Mouse (Mus musculus): Measurements from ENCODE around the gene Rpe. TPM values are rescaled to one million over a fixed set of nuclear protein-coding genes. Genes with fewer than 3 reads are reported as not detected.

The Rpe gene
- polyA plus RNA-seq, 1 experiment = 0.52 TPM

DNA sequence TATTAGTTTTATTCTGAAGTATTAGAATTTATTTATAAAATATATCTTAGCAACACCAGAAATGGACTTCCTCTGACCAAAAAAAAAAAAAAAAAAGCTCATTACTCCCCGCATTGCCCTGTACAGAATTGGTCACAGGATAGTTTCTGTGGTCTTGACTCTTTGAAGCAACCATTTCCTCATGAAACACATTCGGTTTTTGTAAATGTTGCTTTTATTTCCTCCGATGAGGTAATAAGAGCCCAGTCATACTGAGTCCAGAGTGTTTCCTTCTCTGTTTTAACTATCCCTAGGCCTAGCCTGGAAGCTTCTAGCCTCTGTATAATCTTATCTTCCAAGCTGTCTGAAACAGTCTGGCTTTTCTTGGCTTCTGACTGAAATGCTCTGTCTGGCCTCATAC lies 12.2 kb downstream of the Rpe start:
- H3K4me1 ChIP-seq (ENCODE audit: control insufficient read depth) = no peaks in the 10 kb centered on the region; the same call in 1 of the 2 replicates
- peaks cover 66% of the 10 kb centered on the region for H3K36me3 ChIP-seq (ENCODE audit: control insufficient read depth)
- no peak overlapping the region for H3K4me3 ChIP-seq (replicated peaks)
- no peaks in the 10 kb centered on the region for H3K9me3 ChIP-seq (ENCODE audit: control insufficient read depth, low read length)
- TF ChIP-seq GATA1 (IDR thresholded peaks at IDR 0.05; ENCODE audit: low read length) (no peak), TAL1 (IDR thresholded peaks at IDR 0.05; ENCODE audit: low read length) (no peak)
- no peaks in the 10 kb centered on the region for H3K27me3 ChIP-seq (ENCODE audit: control insufficient read depth)

- H3K4me3 ChIP-seq (replicated peaks) = no peak overlapping the region
Measured at GRCm38 (mm10) chr1:66730581-66730980, 29.9 kb downstream of the Rpe start.

DNA sequence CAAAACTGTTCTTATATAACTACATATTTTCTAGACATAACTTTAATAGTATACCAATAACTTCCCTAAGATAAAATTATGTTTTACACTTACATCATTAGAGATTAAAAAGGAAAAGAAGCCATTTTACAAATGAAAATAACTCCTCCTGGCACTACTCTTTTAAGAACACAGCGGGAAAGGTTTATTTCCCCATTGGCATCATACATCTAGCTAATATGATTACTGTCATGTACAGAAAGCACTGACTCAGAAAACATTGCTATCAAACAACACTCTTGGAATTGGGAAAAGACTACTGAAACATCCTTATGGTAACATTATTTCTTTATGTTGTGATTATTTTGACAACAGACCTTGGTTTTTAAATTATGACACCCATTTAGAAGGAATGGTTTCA lies 68.1 kb downstream of the Rpe start:
- Histone ChIP-seq H3K4me3 (replicated peaks) (no peak overlapping the region), H3K4me1 (ENCODE audit: control insufficient read depth) (no peaks in the 10 kb centered on the region), H3K36me3 (ENCODE audit: control insufficient read depth) (no peaks in the 10 kb centered on the region), H3K27me3 (ENCODE audit: control insufficient read depth) (no peaks in the 10 kb centered on the region), H3K9me3 (ENCODE audit: control insufficient read depth, low read length) (no peaks in the 10 kb centered on the region)
- TF ChIP-seq GATA1 (IDR thresholded peaks at IDR 0.05; ENCODE audit: low read length) (no peak), TAL1 (IDR thresholded peaks at IDR 0.05; ENCODE audit: low read length) (no peak)

More at GRCm38 (mm10) chr1:66730581-66730980, 29.9 kb downstream of the Rpe start:
- Histone ChIP-seq H3K36me3 (ENCODE audit: control insufficient read depth) (peaks cover 13% of the 10 kb centered on the region), H3K9me3 (ENCODE audit: control insufficient read depth, low read length) (no peaks in the 10 kb centered on the region), H3K4me1 (ENCODE audit: control insufficient read depth) (no peaks in the 10 kb centered on the region), H3K27me3 (ENCODE audit: control insufficient read depth) (no peaks in the 10 kb centered on the region)
- TF ChIP-seq TAL1 (IDR thresholded peaks at IDR 0.05; ENCODE audit: low read length) = no peak
- TF ChIP-seq GATA1 (IDR thresholded peaks at IDR 0.05; ENCODE audit: low read length) = no peak

Other genes with a start within 250 kb of the Rpe start
- not detected in 2 replicates for gene Unc80, start 232.5 kb upstream of the Rpe start, polyA plus RNA-seq (2012)
- gene Kansl1l, start 116.7 kb downstream of the Rpe start, polyA plus RNA-seq (2012) = 0.14 TPM in 1 of 2 replicates, not detected in the other
- 0.47 and 0.61 TPM in 2 replicates for gene Acadl, start 162.4 kb downstream of the Rpe start, polyA plus RNA-seq (2012)
- not detected in 2 replicates for gene Myl1, start 244.6 kb downstream of the Rpe start, polyA plus RNA-seq (2012)